Mouse (Mus musculus) limb, embryonic 13.5 days (tissue): ENCODE measurements around the gene Megf11. TPM values are rescaled to one million over a fixed set of nuclear protein-coding genes. Genes with fewer than 3 reads are reported as not detected.

ENCODE experiments used
- ATAC-seq: fragments of 200-750 bp; cut with Nextera tagmentation; 2 replicates; pipeline ENCODE4 v1.8.0; 2017; ENCODE audit warnings: low read depth, moderate number of reproducible peaks, moderate TSS enrichment; ENCODE audit not compliant: low FRiP score
- H3K27ac ChIP-seq: fragments of 300-500 bp; sonication (generic); 2 replicates; pipeline ENCODE4 v1.5.1; 2015; ENCODE audit warnings: inconsistent platforms, mild to moderate bottlenecking, moderate library complexity
- H3K27me3 ChIP-seq: fragments of 300-500 bp; sonication (generic); 2 replicates; pipeline ENCODE4 v1.6.1; 2015; ENCODE audit warnings: mild to moderate bottlenecking, inconsistent platforms
- H3K36me3 ChIP-seq: fragments of 300-500 bp; sonication (generic); 2 replicates; pipeline ENCODE4 v1.6.1; 2015; ENCODE audit warnings: inconsistent platforms, mild to moderate bottlenecking, moderate library complexity
- H3K4me1 ChIP-seq: fragments of 300-500 bp; sonication (generic); 2 replicates; pipeline ENCODE4 v1.6.1; 2015; ENCODE audit warnings: inconsistent platforms
- H3K4me2 ChIP-seq: fragments of 300-500 bp; sonication (generic); replicated peaks from 2 replicates; pipeline ENCODE4 v1.6.1; 2015; ENCODE audit warnings: inconsistent platforms, mild to moderate bottlenecking, moderate library complexity
- H3K4me3 ChIP-seq: fragments of 300-500 bp; sonication (generic); 2 replicates; pipeline ENCODE4 v1.5.1; 2015; ENCODE audit warnings: moderate library complexity, mild to moderate bottlenecking, inconsistent platforms
- H3K9ac ChIP-seq: fragments of 300-500 bp; sonication (generic); 2 replicates; pipeline ENCODE4 v1.6.1; 2015; ENCODE audit warnings: mild to moderate bottlenecking, inconsistent platforms
- H3K9me3 ChIP-seq: fragments of 300-500 bp; sonication (generic); 2 replicates; pipeline ENCODE4 v1.6.1; 2016; ENCODE audit warnings: inconsistent platforms
- WGBS: fragments of 180-500 bp; shearing (Covaris S2); methylation state at CpG from one replicate; pipeline ENCODE4 v1.1.7; 2015; 5-methylcytosine and 5-hydroxymethylcytosine counted together
- microRNA-seq: library from miRNA; unstranded; fragments of <30 nt; microRNA quantifications from one replicate; pipeline ENCODE4, GENCODE M21; 2016
- polyA plus RNA-seq: library from polyadenylated mRNA; unstranded; fragments of >200 nt; fragmentation: Nextera tagmentation; extraction: Ambion mirVana; gene quantifications from 2 replicates; pipeline ENCODE4 v1.2.1, GENCODE M21; 2015

The Megf11 gene
- polyA plus RNA-seq, 1 experiment from 2014 or later, result 1.2 TPM

- under 1% methylated on average over 35 of the region's 35 CpGs for WGBS
- peak overlapping the region; percentile 71 for H3K4me2 ChIP-seq
- H3K36me3 ChIP-seq, result no peaks in the 10 kb centered on the region
- H3K27ac ChIP-seq, result peak overlapping the region; percentile 87
- H3K9me3 ChIP-seq, result no peaks in the 10 kb centered on the region
- H3K27me3 ChIP-seq, result no peaks in the 10 kb centered on the region
- H3K4me1 ChIP-seq, result peaks cover 8% of the 10 kb centered on the region
- H3K4me3 ChIP-seq, result peak overlapping the region; percentile 97
- H3K9ac ChIP-seq, result peak overlapping the region; percentile 95
- ATAC-seq, result peak; percentile 25; the same call in 1 of the 2 replicates
These were observed 351.4 kb downstream of the Megf11 start for GRCm38 (mm10) chr9:64736639-64737405.

- Histone ChIP-seq H3K4me3 (peak within 1 kb of the TSS; percentile 97), H3K9ac (peak within 1 kb of the TSS; percentile 95), H3K27ac (peak within 1 kb of the TSS; percentile 87), H3K4me2 (peak within 1 kb of the TSS; percentile 71), H3K9me3 (no peaks in the 10 kb centered on the region), H3K4me1 (peaks cover 8% of the 10 kb centered on the region), H3K27me3 (no peaks in the 10 kb centered on the region), H3K36me3 (no peaks in the 10 kb centered on the region)
- ATAC-seq, result peak; percentile 97
- under 1% methylated on average over 61 of the region's 61 CpGs for WGBS
These were observed 352.2 kb downstream of the Megf11 start, which contains the start of gene Rab11a for GRCm38 (mm10) chr9:64737406-64738201. Gene Rab11a (minus strand): TSS chr9:64737758.

DNA sequence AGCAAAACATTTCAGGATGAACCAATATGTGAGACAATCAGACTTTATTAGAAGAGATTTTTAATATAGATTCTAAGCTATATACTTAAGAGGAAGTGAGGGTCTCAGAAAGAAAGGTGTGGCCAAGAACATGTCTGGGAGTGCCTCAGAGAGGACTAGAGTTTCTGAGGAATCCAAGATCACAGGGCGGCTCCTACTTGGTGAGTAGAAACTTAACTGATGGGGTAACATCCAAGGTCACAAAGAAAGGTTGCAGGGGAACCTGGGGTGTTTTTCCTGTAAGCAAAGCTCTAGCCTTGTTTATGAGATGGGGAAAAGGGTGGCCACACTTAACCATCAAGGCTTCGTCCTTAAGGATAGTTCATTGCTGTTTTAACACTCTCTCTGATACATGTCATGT lies 353.6 kb downstream of the Megf11 start:
- Histone ChIP-seq H3K9ac (no peak overlapping the region), H3K4me2 (no peak overlapping the region), H3K4me1 (peaks cover 8% of the 10 kb centered on the region), H3K27me3 (no peaks in the 10 kb centered on the region), H3K36me3 (no peaks in the 10 kb centered on the region), H3K9me3 (no peaks in the 10 kb centered on the region), H3K4me3 (no peak overlapping the region), H3K27ac (no peak overlapping the region)
- no peak for ATAC-seq
- WGBS, result 76% methylated on average over 2 of the region's 2 CpGs

DNA sequence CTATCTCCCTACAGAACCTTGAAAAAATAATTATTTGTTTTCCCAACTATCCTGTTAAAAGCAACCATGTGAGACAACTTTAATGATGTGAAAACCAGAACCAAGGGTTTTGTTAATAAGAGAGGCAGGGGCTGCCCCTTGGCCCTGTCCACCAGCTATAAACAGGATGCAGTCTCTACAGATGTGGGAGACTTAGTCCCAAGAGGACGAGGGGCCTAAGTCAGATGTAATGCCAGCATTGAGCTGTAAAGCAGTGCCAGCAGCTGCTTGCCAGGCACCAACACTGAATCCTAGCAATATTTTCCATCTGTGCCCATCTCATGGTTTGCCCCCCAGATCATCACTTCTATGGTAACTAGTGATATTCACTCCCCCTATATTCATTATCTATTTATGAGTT lies 357.0 kb downstream of the Megf11 start:
- Histone ChIP-seq H3K4me3 (no peak overlapping the region), H3K36me3 (no peaks in the 10 kb centered on the region), H3K27me3 (no peaks in the 10 kb centered on the region), H3K4me1 (no peaks in the 10 kb centered on the region), H3K9me3 (no peaks in the 10 kb centered on the region), H3K27ac (no peak overlapping the region), H3K4me2 (no peak overlapping the region), H3K9ac (no peak overlapping the region)
- no peak for ATAC-seq
- 38% methylated on average over 1 of the region's 1 CpGs for WGBS

GRCm38 (mm10) chr9:64747735-64748134 lies 362.3 kb downstream of the Megf11 start:
- no peaks in the 10 kb centered on the region for H3K27me3 ChIP-seq
- H3K9me3 ChIP-seq, result peaks cover 3% of the 10 kb centered on the region; the same call in 1 of the 2 replicates
- H3K36me3 ChIP-seq, result no peaks in the 10 kb centered on the region
- no peak for ATAC-seq
- 75% methylated on average over 4 of the region's 4 CpGs for WGBS
- H3K9ac ChIP-seq, result no peak overlapping the region
- H3K4me1 ChIP-seq, result no peaks in the 10 kb centered on the region
- no peak overlapping the region for H3K27ac ChIP-seq
- no peak overlapping the region for H3K4me2 ChIP-seq
- H3K4me3 ChIP-seq, result no peak overlapping the region

GRCm38 (mm10) chr9:64749314-64749713 lies 363.9 kb downstream of the Megf11 start:
- H3K36me3 ChIP-seq, result no peaks in the 10 kb centered on the region
- H3K9me3 ChIP-seq, result peaks cover 3% of the 10 kb centered on the region; the same call in 1 of the 2 replicates
- H3K9ac ChIP-seq, result no peak overlapping the region
- H3K4me2 ChIP-seq, result no peak overlapping the region
- H3K4me3 ChIP-seq, result no peak overlapping the region
- H3K4me1 ChIP-seq, result no peaks in the 10 kb centered on the region
- no peak for ATAC-seq
- 83% methylated on average over 6 of the region's 6 CpGs for WGBS
- no peaks in the 10 kb centered on the region for H3K27me3 ChIP-seq
- no peak overlapping the region for H3K27ac ChIP-seq

DNA sequence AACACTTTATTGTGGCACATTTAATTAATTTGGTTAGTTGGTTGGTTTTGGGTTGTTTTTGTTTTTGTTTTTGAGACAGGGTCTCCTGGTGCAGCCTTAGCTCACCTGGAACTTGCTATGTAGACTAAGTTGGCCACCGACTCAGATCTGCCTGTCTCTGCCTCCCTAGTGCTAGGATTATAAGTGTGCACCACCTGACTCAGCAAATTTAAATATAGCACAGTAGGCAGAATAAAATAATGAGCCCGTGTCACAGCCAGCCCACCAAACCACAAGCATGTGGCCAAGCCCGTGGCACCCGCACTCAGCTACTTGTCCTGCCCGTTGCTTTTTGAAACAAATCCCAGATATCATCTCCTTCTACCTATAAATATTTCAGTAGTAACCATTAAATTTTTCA lies 367.1 kb downstream of the Megf11 start:
- no peak overlapping the region for H3K4me3 ChIP-seq
- H3K27me3 ChIP-seq, result no peaks in the 10 kb centered on the region
- WGBS, result 86% methylated on average over 5 of the region's 5 CpGs
- no peak overlapping the region for H3K27ac ChIP-seq
- no peaks in the 10 kb centered on the region for H3K4me1 ChIP-seq
- no peak overlapping the region for H3K4me2 ChIP-seq
- H3K36me3 ChIP-seq, result no peaks in the 10 kb centered on the region
- no peak for ATAC-seq
- no peak overlapping the region for H3K9ac ChIP-seq
- peaks cover 3% of the 10 kb centered on the region; the same call in 1 of the 2 replicates for H3K9me3 ChIP-seq

DNA sequence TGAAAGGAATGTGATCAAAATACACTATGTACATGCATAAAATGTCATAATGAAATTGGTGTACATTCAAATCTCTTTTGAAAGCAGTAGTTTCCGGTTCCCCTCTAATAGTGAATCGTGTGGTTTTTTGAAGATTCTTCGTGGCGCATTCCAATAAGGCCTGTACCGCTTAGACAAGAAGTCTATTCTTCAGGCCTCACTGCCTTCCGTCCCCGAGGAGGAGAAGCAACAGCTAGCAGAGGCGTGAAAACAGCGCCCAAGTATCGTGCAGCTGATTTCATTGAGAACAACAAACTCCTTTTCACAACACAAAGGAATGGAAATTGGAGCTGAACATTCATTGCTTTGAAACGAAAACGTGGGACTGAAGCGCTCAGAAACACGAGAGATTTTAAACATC lies 372.6 kb downstream of the Megf11 start:
- H3K4me2 ChIP-seq, result no peak overlapping the region
- 76% methylated on average over 14 of the region's 14 CpGs for WGBS
- H3K27me3 ChIP-seq, result no peaks in the 10 kb centered on the region
- H3K9ac ChIP-seq, result no peak overlapping the region
- H3K27ac ChIP-seq, result no peak overlapping the region
- no peaks in the 10 kb centered on the region for H3K9me3 ChIP-seq
- ATAC-seq, result no peak
- no peak overlapping the region for H3K4me3 ChIP-seq
- no peaks in the 10 kb centered on the region for H3K4me1 ChIP-seq
- H3K36me3 ChIP-seq, result no peaks in the 10 kb centered on the region

Small RNA genes lying within 50 kb of the gene (microRNA-seq; reads per million reads assigned to microRNA genes)
- not detected for gene Gm47308

Other genes starting within 250 kb of the Megf11 start
- 19.3 and 23.7 TPM in 2 replicates for gene Zwilch, start 212.5 kb upstream of the Megf11 start, polyA plus RNA-seq
- 1,136 and 1,154 TPM in 2 replicates for gene Rpl4, start 212.3 kb upstream of the Megf11 start, polyA plus RNA-seq
- gene Snapc5, start 206.4 kb upstream of the Megf11 start, polyA plus RNA-seq, result 30.4 and 30.5 TPM in 2 replicates
- 3.0 and 3.2 TPM in 2 replicates for gene Uchl4, start 150.4 kb upstream of the Megf11 start, polyA plus RNA-seq
- gene Map2k1, start 132.0 kb upstream of the Megf11 start, polyA plus RNA-seq, result 79.0 and 80.1 TPM in 2 replicates
- gene Tipin, start 104.0 kb upstream of the Megf11 start, polyA plus RNA-seq, result 218 and 225 TPM in 2 replicates
- gene Dis3l, start 44.3 kb upstream of the Megf11 start, polyA plus RNA-seq, result 21.4 and 23.0 TPM in 2 replicates